ENCODE assay signal across 18 mouse cellular contexts in the genomic region with DNA sequence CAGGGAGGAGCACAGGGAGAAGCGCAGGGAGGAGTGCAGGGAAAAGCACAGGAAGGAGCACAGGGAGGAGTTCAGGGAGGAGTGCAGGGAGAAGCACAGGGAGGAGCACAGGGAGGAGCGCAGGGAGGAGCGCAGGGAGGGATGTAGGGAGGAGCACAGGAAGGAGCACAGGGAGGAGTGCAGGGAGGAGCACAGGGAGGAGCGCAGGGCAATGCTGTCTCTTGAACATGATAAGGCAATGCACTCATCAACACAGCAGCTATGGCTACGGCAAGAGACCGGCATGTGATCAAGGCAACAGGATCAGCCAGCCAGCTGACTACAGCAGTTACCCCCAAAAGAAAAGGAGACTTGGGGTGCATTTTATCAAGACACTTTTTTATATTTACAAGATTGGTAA.
"Had no signal": no experiment of that assay in that cellular context is flagged by ENCODE, and none has a peak within 500 bp of the region (broad histone marks: within the 10 kb centered on the region; RNA-seq: fewer than 3 reads in every experiment).

No protein-coding gene starts in this region.

- ATAC-seq: liver, postnatal 0 days; lung, postnatal 0 days; midbrain, embryonic 13.5 days; midbrain, embryonic 15.5 days had no signal

- H3K4me1 ChIP-seq: lung, embryonic 15.5 days; neural tube, embryonic 12.5 days; stomach, embryonic 15.5 days had no signal

- H3K4me3 ChIP-seq: liver, embryonic 15.5 days; lung, embryonic 15.5 days; midbrain, embryonic 13.5 days; midbrain, embryonic 15.5 days; neural tube, embryonic 12.5 days; stomach, embryonic 15.5 days had no signal

- H3K27ac ChIP-seq: liver, embryonic 15.5 days; lung, embryonic 15.5 days; macrophage; midbrain, embryonic 13.5 days; midbrain, embryonic 15.5 days; neural tube, embryonic 12.5 days; stomach, embryonic 15.5 days; stomach, postnatal 0 days had no signal

- H3K27me3 ChIP-seq: liver, embryonic 15.5 days; lung, embryonic 15.5 days; midbrain, embryonic 13.5 days; midbrain, embryonic 15.5 days; neural tube, embryonic 12.5 days; stomach, embryonic 15.5 days had no signal

- DNase-seq: liver, postnatal 0 days; lung, adult 2 months; lung, postnatal 14 days; lung, postnatal 36 days; right cerebral cortex, postnatal 14 days; thymus, adult 2 months; thymus, postnatal 25 days; thymus, postnatal 4 days had no signal

- H3K4me2 ChIP-seq: liver, embryonic 15.5 days; lung, embryonic 15.5 days; midbrain, embryonic 11.5 days; midbrain, embryonic 13.5 days; midbrain, embryonic 15.5 days; neural tube, embryonic 12.5 days; stomach, embryonic 15.5 days had no signal

- H3K9me3 ChIP-seq: liver, embryonic 15.5 days; lung, embryonic 15.5 days; midbrain, embryonic 13.5 days; midbrain, embryonic 15.5 days; neural tube, embryonic 12.5 days; stomach, embryonic 15.5 days had no signal

- H3K9ac ChIP-seq: liver, embryonic 15.5 days; liver, postnatal 0 days; lung, embryonic 15.5 days; midbrain, embryonic 13.5 days; midbrain, embryonic 15.5 days; neural tube, embryonic 12.5 days; stomach, embryonic 15.5 days had no signal
